Mouse (Mus musculus) liver, postnatal 0 days (tissue): ENCODE data around the gene Bscl2.

Source experiments
- CTCF ChIP-seq: sonication (generic); IDR thresholded peaks from 2 replicates; pipeline ENCODE4 v1.5.1; 2016; ENCODE audit warnings: antibody characterized with exemption, low read depth
- EP300 ChIP-seq: IDR thresholded peaks from 2 replicates; pipeline ENCODE4 v1.6.1; 2016; ENCODE audit warnings: antibody characterized with exemption, low read depth, mild to moderate bottlenecking

DNA sequence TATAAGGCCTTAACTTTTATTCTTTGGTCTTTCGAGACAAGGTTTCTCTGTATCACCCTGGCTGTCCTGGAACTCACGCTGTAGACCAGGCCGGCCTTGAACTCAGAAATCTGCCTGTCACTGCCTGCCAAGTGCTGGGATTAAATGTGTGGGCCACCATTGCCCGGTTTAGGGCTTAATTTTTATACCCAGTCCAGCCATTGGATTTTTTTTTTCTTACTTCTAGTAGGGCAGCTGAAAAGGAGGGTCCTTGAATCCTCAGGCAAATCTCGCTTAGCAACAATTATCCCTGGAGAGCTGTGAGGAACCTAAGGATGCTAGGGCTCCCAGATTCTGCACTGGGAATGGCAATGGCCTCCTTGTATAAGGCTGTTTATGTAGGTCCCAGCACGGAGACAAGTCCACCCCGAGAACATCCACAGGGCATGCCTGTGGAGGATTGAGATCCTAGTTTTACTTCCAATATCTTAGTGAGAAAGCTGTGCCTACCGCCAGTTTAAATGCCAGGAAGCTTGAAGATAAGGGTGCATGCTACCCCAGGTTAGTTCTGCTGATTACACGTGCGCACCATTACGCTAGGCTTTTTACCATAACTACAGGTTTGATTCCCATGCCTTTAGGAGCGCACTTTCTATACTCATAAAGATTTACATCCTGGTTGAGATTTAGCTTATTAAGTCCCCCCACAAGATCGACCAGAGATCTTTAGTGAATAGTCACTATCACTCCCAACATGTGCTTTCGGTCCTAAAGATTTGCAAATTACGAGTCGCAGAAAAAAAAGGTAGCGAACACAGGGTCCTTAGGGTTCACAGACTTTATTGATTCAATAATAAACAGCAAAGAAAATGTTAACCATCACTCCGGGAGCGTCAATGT, 50.6 kb downstream of the Bscl2 start:
- TF ChIP-seq EP300, result no peak
- no peak for TF ChIP-seq CTCF
